Mouse (Mus musculus): ENCODE measurements at regions not wholly inside any gene's neighbourhood (a gene's known extent, or its start where the extent isn't known, plus 50 kb on each side); places are given as distances from the start of the nearest gene placed in this dataset.

- no peak for DNase-seq (ENCODE audit: inconsistent age in 2 of 2, low spot score in 1 of 2)
Measured at GRCm38 (mm10) chr8:34326614-34326965, 215.1 kb upstream of the Gm10131 start.

- DNase-seq (ENCODE audit: inconsistent age in 2 of 2, low spot score in 1 of 2) = no peak
Measured at GRCm38 (mm10) chr8:34325841-34326613, 214.5 kb upstream of the Gm10131 start.

- no peak for DNase-seq (ENCODE audit: inconsistent age in 2 of 2, low spot score in 1 of 2)
Measured at GRCm38 (mm10) chr8:34320158-34320587, 208.6 kb upstream of the Gm10131 start.

GRCm38 (mm10) chr8:34319719-34320118 is 208.2 kb upstream of the Gm10131 start:
- no peak for DNase-seq (ENCODE audit: inconsistent age in 2 of 2, low spot score in 1 of 2)

GRCm38 (mm10) chr8:34315233-34315632 is 203.7 kb upstream of the Gm10131 start:
- DNase-seq (ENCODE audit: inconsistent age in 2 of 2, low spot score in 1 of 2) = no peak

- DNase-seq (ENCODE audit: inconsistent age in 2 of 2, low spot score in 1 of 2) = no peak
Measured at GRCm38 (mm10) chr8:34305542-34306485, 194.3 kb upstream of the Gm10131 start.

GRCm38 (mm10) chr8:34303815-34304214 is 192.3 kb upstream of the Gm10131 start:
- DNase-seq (ENCODE audit: inconsistent age in 2 of 2, low spot score in 1 of 2) = no peak

- peak; percentile 18 to 57 for DNase-seq (ENCODE audit: inconsistent age in 2 of 2, low spot score in 1 of 2)
Measured at GRCm38 (mm10) chr8:34300331-34300903, 188.9 kb upstream of the Gm10131 start.

- DNase-seq (ENCODE audit: inconsistent age in 2 of 2, low spot score in 1 of 2) = no peak
Measured at GRCm38 (mm10) chr8:34294721-34295120, 183.2 kb upstream of the Gm10131 start.

- DNase-seq (ENCODE audit: inconsistent age in 2 of 2, low spot score in 1 of 2) = no peak
Measured at GRCm38 (mm10) chr8:34290670-34291069, 179.1 kb upstream of the Gm10131 start.

GRCm38 (mm10) chr8:34287801-34288200 is 176.3 kb upstream of the Gm10131 start:
- DNase-seq (ENCODE audit: inconsistent age in 2 of 2, low spot score in 1 of 2) = peak; percentile 83 to 88

- no peak for DNase-seq (ENCODE audit: inconsistent age in 2 of 2, low spot score in 1 of 2)
Measured at GRCm38 (mm10) chr8:34284576-34284975, 173.0 kb upstream of the Gm10131 start.

- DNase-seq (ENCODE audit: inconsistent age in 2 of 2, low spot score in 1 of 2) = peak in 1 of 2 experiments; percentile 21
Measured at GRCm38 (mm10) chr8:34280433-34280832, 168.9 kb upstream of the Gm10131 start.

GRCm38 (mm10) chr8:34275977-34276660 is 164.6 kb upstream of the Gm10131 start:
- peak; percentile 62 to 83 for DNase-seq (ENCODE audit: inconsistent age in 2 of 2, low spot score in 1 of 2)

GRCm38 (mm10) chr8:34274796-34275195 is 163.3 kb upstream of the Gm10131 start:
- peak; percentile 36 to 71 for DNase-seq (ENCODE audit: inconsistent age in 2 of 2, low spot score in 1 of 2)

- DNase-seq (ENCODE audit: inconsistent age in 2 of 2, low spot score in 1 of 2) = peak; percentile 61 to 66
Measured at GRCm38 (mm10) chr8:34274171-34274570, 162.6 kb upstream of the Gm10131 start.

GRCm38 (mm10) chr8:34269848-34270247 is 158.3 kb upstream of the Gm10131 start:
- no peak for DNase-seq (ENCODE audit: inconsistent age in 2 of 2, low spot score in 1 of 2)

GRCm38 (mm10) chr8:34268806-34269520 is 157.4 kb upstream of the Gm10131 start:
- DNase-seq (ENCODE audit: inconsistent age in 2 of 2, low spot score in 1 of 2) = peak; percentile 51 to 72

- DNase-seq (ENCODE audit: inconsistent age in 2 of 2, low spot score in 1 of 2) = peak in 1 of 2 experiments; percentile 30
Measured at GRCm38 (mm10) chr8:34254978-34255377, 143.4 kb upstream of the Gm10131 start.

GRCm38 (mm10) chr8:34251934-34252333 is 140.4 kb upstream of the Gm10131 start:
- no peak for DNase-seq (ENCODE audit: inconsistent age in 2 of 2, low spot score in 1 of 2)
